Mouse (Mus musculus) embryonic fibroblast, embryonic 13.5 days (primary cell): ENCODE data around the gene Xab2.

ENCODE experiments used
- CTCF ChIP-seq: IDR thresholded peaks from 2 replicates; pipeline ENCODE4 v1.5.1; 2011; ENCODE audit warnings: mild to moderate bottlenecking, control low read depth, low read length, moderate library complexity, borderline replicate concordance; ENCODE audit not compliant: insufficient read depth
- POLR2A ChIP-seq: IDR thresholded peaks from 2 replicates; pipeline ENCODE4 v1.6.1; 2011; ENCODE audit warnings: low read depth, mild to moderate bottlenecking, control low read depth, low read length, moderate library complexity

GRCm38 (mm10) chr8:3600401-3600800 lies 20.7 kb downstream of the Xab2 start:
- TF ChIP-seq CTCF: no peak
- no peak for TF ChIP-seq POLR2A
